Comparison of ENCODE assay signal across 26 mouse cellular contexts in genomic region chr13:75627405-75627804, GRCm38 (mm10).
"Had no signal": no experiment of that assay in that cellular context is flagged by ENCODE, and none has a peak within 500 bp of the region (broad histone marks: within the 10 kb centered on the region; RNA-seq: fewer than 3 reads in every experiment).

No protein-coding gene starts in this region.

- H3K9ac ChIP-seq: heart, embryonic 13.5 days; heart, embryonic 15.5 days; hindbrain, embryonic 12.5 days; hindbrain, embryonic 14.5 days; intestine, embryonic 15.5 days; limb, embryonic 13.5 days; limb, embryonic 15.5 days; liver, embryonic 14.5 days had no signal

- H3K4me1 ChIP-seq: heart, embryonic 13.5 days; heart, embryonic 15.5 days; hindbrain, embryonic 10.5 days; hindbrain, embryonic 12.5 days; intestine, embryonic 15.5 days; limb, embryonic 13.5 days; limb, embryonic 15.5 days had no signal

- H3K27me3 ChIP-seq: heart, embryonic 13.5 days; heart, embryonic 15.5 days; hindbrain, embryonic 12.5 days; intestine, embryonic 15.5 days; limb, embryonic 13.5 days; limb, embryonic 15.5 days had no signal

- H3K4me2 ChIP-seq: heart, embryonic 11.5 days; heart, embryonic 13.5 days; heart, embryonic 15.5 days; hindbrain, embryonic 12.5 days; hindbrain, embryonic 14.5 days; intestine, embryonic 15.5 days; limb, embryonic 13.5 days; limb, embryonic 15.5 days; liver, embryonic 11.5 days had no signal

- ATAC-seq: hindbrain, embryonic 16.5 days; inflammation-experienced regulatory T-cells, adult 6 months; intestine, embryonic 15.5 days; intestine, postnatal 0 days had no signal

- H3K9me3 ChIP-seq: heart, embryonic 13.5 days; heart, embryonic 15.5 days; hindbrain, embryonic 10.5 days; hindbrain, embryonic 12.5 days; intestine, embryonic 15.5 days; limb, embryonic 13.5 days; limb, embryonic 15.5 days had no signal

- H3K4me3 ChIP-seq: heart, adult 2 months; heart, embryonic 13.5 days; heart, embryonic 15.5 days; hindbrain, embryonic 10.5 days; hindbrain, embryonic 12.5 days; intestine, embryonic 15.5 days; limb, embryonic 13.5 days; limb, embryonic 15.5 days had no signal

- H3K36me3 ChIP-seq: heart, embryonic 13.5 days; heart, embryonic 15.5 days; hindbrain, embryonic 10.5 days; hindbrain, embryonic 12.5 days; intestine, embryonic 15.5 days; limb, embryonic 13.5 days; limb, embryonic 15.5 days had no signal

- H3K27ac ChIP-seq: heart, adult 2 months; heart, embryonic 13.5 days; heart, embryonic 15.5 days; hindbrain, embryonic 10.5 days; hindbrain, embryonic 12.5 days; hindbrain, embryonic 14.5 days; intestine, embryonic 15.5 days; kidney, postnatal 0 days; limb, embryonic 13.5 days; limb, embryonic 15.5 days; liver, embryonic 14.5 days had no signal

- DNase-seq: gastrocnemius, postnatal 25 days; heart, adult 2 months; heart, postnatal 10 days; heart, postnatal 4 days; kidney, adult 18-20 months; kidney, adult 8-10 months; kidney, postnatal 14 days; kidney, postnatal 36 days; layer of hippocampus, adult 9-11 months; layer of hippocampus, postnatal 36 days; left cerebral cortex, postnatal 4 days had no signal
